Mouse (Mus musculus) hindbrain, embryonic 13.5 days (tissue): ENCODE data around the gene Rapgef2. TPM values are rescaled to one million over a fixed set of nuclear protein-coding genes. Genes with fewer than 3 reads are reported as not detected.
"Not testable (repeated sequence)": the region's sequence is repeated elsewhere in the genome, so short reads cannot be mapped to it uniquely, and the experiment has no call there.

Source experiments
- ATAC-seq: fragments of 200-750 bp; cut with Nextera tagmentation; 2 replicates; pipeline ENCODE4 v1.8.0; 2017; ENCODE audit warnings: moderate TSS enrichment; ENCODE audit not compliant: low FRiP score
- H3K27ac ChIP-seq: fragments of 300-500 bp; sonication (generic); 2 replicates; pipeline ENCODE4 v1.5.1; 2015; ENCODE audit warnings: inconsistent platforms, mild to moderate bottlenecking, moderate library complexity
- H3K27me3 ChIP-seq: fragments of 300-500 bp; sonication (generic); 2 replicates; pipeline ENCODE4 v1.6.1; 2015; ENCODE audit warnings: mild to moderate bottlenecking, inconsistent platforms
- H3K36me3 ChIP-seq: fragments of 300-500 bp; sonication (generic); 2 replicates; pipeline ENCODE4 v1.6.1; 2015; ENCODE audit warnings: mild to moderate bottlenecking, inconsistent platforms
- H3K4me1 ChIP-seq: fragments of 300-500 bp; sonication (generic); replicated peaks from 2 replicates; pipeline ENCODE4 v1.6.1; 2015; ENCODE audit warnings: inconsistent platforms
- H3K4me2 ChIP-seq: fragments of 300-500 bp; sonication (generic); 2 replicates; pipeline ENCODE4 v1.6.1; 2015; ENCODE audit warnings: inconsistent platforms, mild to moderate bottlenecking, moderate library complexity
- H3K4me3 ChIP-seq: fragments of 300-500 bp; sonication (generic); 2 replicates; pipeline ENCODE4 v1.5.1; 2015; ENCODE audit warnings: mild to moderate bottlenecking, inconsistent platforms
- H3K9ac ChIP-seq: fragments of 300-500 bp; sonication (generic); 2 replicates; pipeline ENCODE4 v1.6.1; 2015; ENCODE audit warnings: mild to moderate bottlenecking, inconsistent platforms
- H3K9me3 ChIP-seq: fragments of 300-500 bp; sonication (generic); 2 replicates; pipeline ENCODE4 v1.6.1; 2016; ENCODE audit warnings: inconsistent platforms
- WGBS: fragments of 180-500 bp; shearing (Covaris S2); methylation state at CpG from one replicate; pipeline ENCODE4 v1.1.7; 2015; 5-methylcytosine and 5-hydroxymethylcytosine counted together
- polyA plus RNA-seq: library from polyadenylated mRNA; unstranded; fragments of >200 nt; fragmentation: Nextera tagmentation; extraction: Ambion mirVana; gene quantifications from 2 replicates; pipeline ENCODE4 v1.2.1, GENCODE M21; 2015

Gene Rapgef2
- polyA plus RNA-seq, 1 experiment from 2014 or later: 9.5 TPM

- H3K9ac ChIP-seq: no peak overlapping the region
- no peak for ATAC-seq
- H3K27ac ChIP-seq: no peak overlapping the region
- no peak overlapping the region for H3K4me2 ChIP-seq
- 95% methylated on average over 3 of the region's 3 CpGs for WGBS
- no peaks in the 10 kb centered on the region for H3K27me3 ChIP-seq
- no peak overlapping the region for H3K4me3 ChIP-seq
- no peaks in the 10 kb centered on the region for H3K9me3 ChIP-seq
- H3K4me1 ChIP-seq: no peaks in the 10 kb centered on the region
- peaks cover 83% of the 10 kb centered on the region for H3K36me3 ChIP-seq
Measured at GRCm38 (mm10) chr3:79083881-79084280, 202.4 kb downstream of the Rapgef2 start.

GRCm38 (mm10) chr3:79083030-79083429 lies 203.3 kb downstream of the Rapgef2 start:
- 95% methylated on average over 10 of the region's 10 CpGs for WGBS
- Histone ChIP-seq H3K9ac (no peak overlapping the region), H3K9me3 (no peaks in the 10 kb centered on the region), H3K27ac (no peak overlapping the region), H3K4me3 (no peak overlapping the region), H3K4me1 (no peaks in the 10 kb centered on the region), H3K36me3 (peaks cover 86% of the 10 kb centered on the region), H3K27me3 (no peaks in the 10 kb centered on the region), H3K4me2 (no peak overlapping the region)
- ATAC-seq: no peak

DNA sequence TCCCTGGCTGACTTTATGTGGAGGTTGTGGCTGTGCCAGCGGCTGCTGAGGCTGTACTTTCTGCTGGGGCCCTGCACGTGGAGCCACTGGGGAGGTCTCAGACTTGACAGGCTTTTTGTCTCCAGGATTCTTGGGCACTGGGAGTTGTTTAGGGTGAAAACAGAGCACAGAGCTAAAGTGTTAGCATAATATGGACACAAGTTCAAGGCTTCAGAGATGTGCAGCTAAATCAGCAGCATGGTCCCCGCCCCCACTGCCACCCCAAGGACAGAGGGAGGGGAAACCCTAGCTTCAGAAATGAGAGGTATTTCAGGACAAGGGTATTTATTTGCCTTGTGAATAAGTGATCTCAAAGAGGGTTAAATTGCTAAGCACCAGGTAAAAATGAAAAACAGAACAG lies 207.2 kb downstream of the Rapgef2 start:
- ATAC-seq: no peak
- Histone ChIP-seq H3K4me2 (no peak overlapping the region), H3K36me3 (peaks cover 58% of the 10 kb centered on the region), H3K27me3 (no peaks in the 10 kb centered on the region), H3K9ac (no peak overlapping the region), H3K9me3 (no peaks in the 10 kb centered on the region), H3K4me3 (no peak overlapping the region), H3K27ac (no peak overlapping the region), H3K4me1 (no peaks in the 10 kb centered on the region)
- WGBS: 80% methylated on average over 3 of the region's 3 CpGs

GRCm38 (mm10) chr3:79074970-79075369 lies 211.3 kb downstream of the Rapgef2 start:
- H3K4me1 ChIP-seq: no peaks in the 10 kb centered on the region
- ATAC-seq: no peak
- 80% methylated on average over 3 of the region's 3 CpGs for WGBS
- no peak overlapping the region for H3K27ac ChIP-seq
- H3K9me3 ChIP-seq: no peaks in the 10 kb centered on the region
- no peaks in the 10 kb centered on the region for H3K27me3 ChIP-seq
- H3K4me3 ChIP-seq: no peak overlapping the region
- H3K36me3 ChIP-seq: peaks cover 32% of the 10 kb centered on the region
- H3K4me2 ChIP-seq: no peak overlapping the region
- H3K9ac ChIP-seq: no peak overlapping the region

DNA sequence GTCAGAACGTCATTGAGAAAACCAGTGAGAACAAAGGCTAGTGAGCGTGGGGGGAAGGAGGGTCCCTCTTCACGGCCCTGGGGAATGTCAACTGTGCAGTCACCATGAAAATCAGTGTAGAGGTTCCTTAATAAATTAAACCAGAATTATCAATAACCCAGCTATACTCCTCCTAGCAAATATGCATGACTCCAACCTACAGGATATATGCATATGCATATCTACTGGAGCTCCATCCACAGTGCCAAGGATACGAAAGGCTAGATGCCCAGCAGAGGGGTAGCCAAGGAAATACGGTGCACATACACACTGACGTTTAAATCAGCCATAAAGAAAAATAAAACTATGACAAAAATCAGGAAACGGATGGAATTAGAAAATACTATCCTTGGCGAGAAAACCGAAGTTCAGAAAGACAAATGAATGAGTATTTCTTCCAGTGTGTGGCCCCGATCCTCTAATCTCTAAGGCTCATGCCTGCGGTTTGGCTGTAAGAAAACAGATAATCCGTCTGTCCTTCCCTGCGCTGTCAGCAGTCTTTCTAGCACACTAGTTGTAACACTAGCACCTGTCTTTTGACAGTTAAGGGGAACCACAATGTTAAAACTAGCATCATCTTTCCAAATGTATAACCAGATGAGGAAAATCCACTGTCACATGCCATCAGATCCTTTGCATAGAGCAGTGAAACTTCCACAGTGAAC lies 212.6 kb downstream of the Rapgef2 start:
- H3K27me3 ChIP-seq: no peaks in the 10 kb centered on the region
- WGBS: 86% methylated on average over 13 of the region's 13 CpGs
- no peak for ATAC-seq
- H3K4me1 ChIP-seq: no peaks in the 10 kb centered on the region
- no peak overlapping the region for H3K27ac ChIP-seq
- no peak overlapping the region for H3K4me3 ChIP-seq
- no peak overlapping the region for H3K4me2 ChIP-seq
- H3K9ac ChIP-seq: no peak overlapping the region
- no peaks in the 10 kb centered on the region for H3K9me3 ChIP-seq
- peaks cover 36% of the 10 kb centered on the region for H3K36me3 ChIP-seq

DNA sequence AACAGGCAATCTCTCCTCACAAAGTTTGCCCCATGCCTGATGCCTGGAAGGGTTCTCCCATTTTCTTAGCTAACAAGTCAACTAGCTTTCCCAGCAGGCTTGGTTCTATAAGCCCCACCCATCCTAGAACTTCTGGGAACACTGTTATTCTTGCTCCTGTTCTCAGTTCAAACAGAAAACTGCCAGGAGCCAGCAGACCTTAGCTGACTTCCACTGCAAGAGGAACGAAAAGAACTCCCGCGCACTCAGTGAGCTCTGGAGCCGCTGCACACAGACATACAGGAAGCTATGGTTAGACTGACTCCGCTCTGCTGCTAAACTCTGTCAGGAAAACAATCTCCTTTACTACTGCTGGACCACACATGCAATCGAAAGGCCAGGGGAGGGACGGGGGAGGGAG lies 214.8 kb downstream of the Rapgef2 start:
- H3K9me3 ChIP-seq: no peaks in the 10 kb centered on the region
- no peak overlapping the region for H3K27ac ChIP-seq
- no peak overlapping the region for H3K4me3 ChIP-seq
- WGBS: 60% methylated on average over 6 of the region's 7 CpGs
- H3K27me3 ChIP-seq: no peaks in the 10 kb centered on the region
- no peak for ATAC-seq
- H3K4me2 ChIP-seq: no peak overlapping the region
- H3K4me1 ChIP-seq: no peaks in the 10 kb centered on the region
- peaks cover 43% of the 10 kb centered on the region for H3K36me3 ChIP-seq
- H3K9ac ChIP-seq: no peak overlapping the region

DNA sequence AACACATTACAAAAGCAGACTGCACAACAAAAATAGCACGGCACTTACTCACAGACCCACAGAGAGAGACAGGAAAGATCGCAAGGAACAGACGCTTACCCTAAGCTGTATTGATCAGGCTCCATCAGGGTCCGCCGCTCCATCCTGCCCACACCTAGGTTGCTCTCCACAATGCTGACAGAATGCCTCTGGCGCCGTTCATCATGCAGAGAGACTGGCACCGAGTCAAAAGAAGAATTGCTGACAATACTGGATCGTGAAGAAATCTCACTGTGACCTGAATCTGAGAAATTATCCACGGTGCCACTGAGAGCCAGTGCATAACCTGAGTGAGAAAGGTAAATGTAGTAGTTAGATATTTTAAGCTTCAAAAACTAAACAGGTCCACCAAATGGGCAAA lies 216.4 kb downstream of the Rapgef2 start:
- no peak overlapping the region for H3K4me3 ChIP-seq
- peaks cover 48% of the 10 kb centered on the region for H3K36me3 ChIP-seq
- 89% methylated on average over 10 of the region's 10 CpGs for WGBS
- H3K9me3 ChIP-seq: no peaks in the 10 kb centered on the region
- ATAC-seq: no peak
- H3K27ac ChIP-seq: no peak overlapping the region
- no peaks in the 10 kb centered on the region for H3K27me3 ChIP-seq
- H3K4me1 ChIP-seq: no peaks in the 10 kb centered on the region
- H3K9ac ChIP-seq: no peak overlapping the region
- no peak overlapping the region for H3K4me2 ChIP-seq

DNA sequence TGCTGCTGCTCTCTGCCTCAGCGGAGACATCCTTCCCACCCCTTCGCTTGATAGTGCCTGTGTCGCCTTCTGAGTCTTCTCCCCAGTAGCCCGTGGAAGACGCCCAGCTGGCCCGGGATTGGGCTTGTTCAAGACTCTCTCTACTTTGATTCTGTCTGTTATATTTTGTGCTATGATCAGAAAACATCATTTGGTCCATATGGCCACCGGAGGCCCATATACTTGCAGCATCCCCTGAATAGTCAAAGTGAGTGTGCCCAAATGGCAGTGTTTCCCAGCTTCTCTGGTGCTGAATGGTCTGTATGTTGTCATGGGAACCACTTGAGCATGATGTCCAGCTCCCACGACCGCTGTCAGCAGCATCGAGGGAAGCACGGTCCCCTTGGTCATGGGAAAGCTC lies 217.3 kb downstream of the Rapgef2 start:
- Histone ChIP-seq H3K4me3 (no peak overlapping the region), H3K4me2 (no peak overlapping the region), H3K27ac (no peak overlapping the region), H3K27me3 (no peaks in the 10 kb centered on the region), H3K36me3 (peaks cover 55% of the 10 kb centered on the region), H3K9ac (no peak overlapping the region), H3K4me1 (no peaks in the 10 kb centered on the region), H3K9me3 (no peaks in the 10 kb centered on the region)
- no peak for ATAC-seq
- WGBS: 77% methylated on average over 11 of the region's 11 CpGs

- WGBS: 91% methylated on average over 28 of the region's 28 CpGs
- H3K9me3 ChIP-seq: no peaks in the 10 kb centered on the region
- H3K36me3 ChIP-seq: peaks cover 56% of the 10 kb centered on the region
- no peak overlapping the region for H3K27ac ChIP-seq
- 0 out of 2 replicates have a peak, but pooled peaks have one; percentile 52 for ATAC-seq
- H3K9ac ChIP-seq: no peak overlapping the region
- no peaks in the 10 kb centered on the region for H3K4me1 ChIP-seq
- no peaks in the 10 kb centered on the region for H3K27me3 ChIP-seq
- H3K4me2 ChIP-seq: no peak overlapping the region
- no peak overlapping the region for H3K4me3 ChIP-seq
Measured at GRCm38 (mm10) chr3:79066455-79067055, 219.8 kb downstream of the Rapgef2 start.

DNA sequence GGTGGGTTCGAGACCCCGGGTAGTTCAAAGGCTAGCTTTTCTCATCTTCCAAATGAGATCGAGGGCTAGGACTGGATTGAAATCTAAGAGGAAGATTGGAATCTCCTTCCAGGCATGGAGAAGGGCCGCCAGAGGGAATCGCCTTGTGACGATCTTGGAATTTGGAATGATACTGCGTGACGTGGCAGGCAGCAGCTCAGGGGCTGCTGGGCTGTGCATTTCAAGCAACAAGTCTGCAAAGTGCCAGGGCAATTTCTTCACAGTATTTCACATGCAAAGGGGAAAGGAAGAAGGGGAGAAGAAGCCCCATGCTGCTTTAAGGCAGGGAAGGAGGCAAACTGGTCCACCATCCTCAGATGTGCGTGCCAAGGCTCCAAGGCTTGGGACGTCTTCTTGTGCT lies 222.2 kb downstream of the Rapgef2 start:
- H3K4me3 ChIP-seq: no peak overlapping the region
- H3K4me2 ChIP-seq: no peak overlapping the region
- H3K9me3 ChIP-seq: no peaks in the 10 kb centered on the region
- 93% methylated on average over 10 of the region's 10 CpGs for WGBS
- H3K4me1 ChIP-seq: no peaks in the 10 kb centered on the region
- ATAC-seq: no peak
- no peaks in the 10 kb centered on the region for H3K27me3 ChIP-seq
- no peak overlapping the region for H3K27ac ChIP-seq
- no peak overlapping the region for H3K9ac ChIP-seq
- H3K36me3 ChIP-seq: peaks cover 48% of the 10 kb centered on the region

- H3K4me2 ChIP-seq: no peak overlapping the region
- H3K4me3 ChIP-seq: no peak overlapping the region
- no peaks in the 10 kb centered on the region for H3K27me3 ChIP-seq
- H3K9ac ChIP-seq: no peak overlapping the region
- no peak for ATAC-seq
- H3K4me1 ChIP-seq: no peaks in the 10 kb centered on the region
- WGBS: 92% methylated on average over 6 of the region's 6 CpGs
- no peak overlapping the region for H3K27ac ChIP-seq
- no peaks in the 10 kb centered on the region for H3K9me3 ChIP-seq
- H3K36me3 ChIP-seq: peaks cover 28% of the 10 kb centered on the region
Measured at GRCm38 (mm10) chr3:79061426-79061825, 224.9 kb downstream of the Rapgef2 start.

GRCm38 (mm10) chr3:79058491-79058890 lies 227.8 kb downstream of the Rapgef2 start:
- not testable (repeated sequence) for H3K9ac ChIP-seq, H3K27me3 ChIP-seq, H3K9me3 ChIP-seq, H3K4me3 ChIP-seq, H3K4me2 ChIP-seq, H3K4me1 ChIP-seq, ATAC-seq, H3K36me3 ChIP-seq, H3K27ac ChIP-seq
- WGBS: 100% methylated on average over 2 of the region's 2 CpGs

- 66% methylated on average over 5 of the region's 5 CpGs for WGBS
- Histone ChIP-seq H3K4me3 (no peak overlapping the region), H3K9me3 (no peaks in the 10 kb centered on the region), H3K4me2 (no peak overlapping the region), H3K36me3 (no peaks in the 10 kb centered on the region), H3K27me3 (no peaks in the 10 kb centered on the region), H3K27ac (no peak overlapping the region), H3K4me1 (no peaks in the 10 kb centered on the region), H3K9ac (no peak overlapping the region)
- ATAC-seq: no peak
Measured at GRCm38 (mm10) chr3:79045251-79045650, 241.1 kb downstream of the Rapgef2 start.
